Mouse (Mus musculus) liver, embryonic 14.5 days (tissue): ENCODE results near the gene Hoxb8. TPM values are rescaled to one million over a fixed set of nuclear protein-coding genes. Genes with fewer than 3 reads are reported as not detected.

Source experiments
- ATAC-seq: fragments of 200-750 bp; cut with Nextera tagmentation; 2 replicates; pipeline ENCODE4 v1.8.0; 2017; ENCODE audit warnings: moderate number of reproducible peaks, mild to moderate bottlenecking, moderate library complexity; ENCODE audit not compliant: insufficient read depth
- DNase-seq, 3 experiments: peaks; one replicate each; pipeline ENCODE4 v3.0.0-alpha.2; 2012 to 2013; ENCODE audit warnings: low read depth in 3 of 3, low spot score in 3 of 3
- H3K27ac ChIP-seq: fragments of 300-500 bp; sonication (generic); 2 replicates; pipeline ENCODE4 v1.5.1; 2014; ENCODE audit warnings: moderate library complexity, mild to moderate bottlenecking, control low read depth, inconsistent platforms
- H3K27me3 ChIP-seq: fragments of 300-500 bp; sonication (generic); 2 replicates; pipeline ENCODE4 v1.6.1; 2014; ENCODE audit warnings: mild to moderate bottlenecking, low read length, moderate library complexity; ENCODE audit not compliant: control insufficient read depth, insufficient read depth
- H3K36me3 ChIP-seq: fragments of 300-500 bp; sonication (generic); replicated peaks from 2 replicates; pipeline ENCODE4 v1.6.1; 2014; ENCODE audit warnings: low read depth; ENCODE audit not compliant: control insufficient read depth, insufficient read depth
- H3K4me1 ChIP-seq, 2 experiments: fragments of 200-500 bp in 1 of 2; fragments of 300-500 bp in 1 of 2; sonication (generic) in 1 of 2; replicated peaks; 2 replicates each; pipeline ENCODE4 v1.6.1; 2012 to 2014; ENCODE audit warnings: antibody characterized with exemption in 1 of 2, inconsistent platforms in 1 of 2, low read length in 1 of 2; ENCODE audit not compliant: control insufficient read depth in 2 of 2, insufficient read depth in 2 of 2
- H3K4me2 ChIP-seq: fragments of 300-500 bp; sonication (generic); 2 replicates; pipeline ENCODE4 v1.6.1; 2014; ENCODE audit warnings: low read depth, mild to moderate bottlenecking, control low read depth, moderate library complexity
- H3K4me3 ChIP-seq, 2 experiments: fragments of 200-500 bp in 1 of 2; fragments of 300-500 bp in 1 of 2; sonication (generic) in 1 of 2; 2 replicates each; pipeline ENCODE4 v1.5.1; 2012 to 2014; ENCODE audit warnings: low read depth in 2 of 2, low read length in 2 of 2, mild to moderate bottlenecking in 2 of 2, control low read depth in 1 of 2, inconsistent platforms in 1 of 2, moderate library complexity in 1 of 2; ENCODE audit not compliant: insufficient read depth in 1 of 2
- H3K9ac ChIP-seq: fragments of 300-500 bp; sonication (generic); replicated peaks from 2 replicates; pipeline ENCODE4 v1.6.1; 2014; ENCODE audit warnings: mild to moderate bottlenecking, control low read depth, moderate library complexity
- H3K9me3 ChIP-seq: fragments of 300-500 bp; sonication (generic); 2 replicates; pipeline ENCODE4 v1.6.1; 2016; ENCODE audit warnings: low read length, mixed read lengths; ENCODE audit not compliant: control insufficient read depth
- CTCF ChIP-seq: IDR thresholded peaks from 2 replicates; pipeline ENCODE4 v1.5.1; 2016; ENCODE audit warnings: antibody characterized with exemption, low read depth, control low read depth
- EP300 ChIP-seq: IDR thresholded peaks from 2 replicates; pipeline ENCODE4 v1.6.1; 2016; ENCODE audit warnings: antibody characterized with exemption, low read depth
- WGBS: fragments of 180-500 bp; shearing (Covaris S2); extraction: QIAGEN DNeasy Blood & Tissue Kit; methylation state at CpG from one replicate; pipeline ENCODE4 v1.1.7; 2014; ENCODE audit not compliant: insufficient replicate concordance; 5-methylcytosine and 5-hydroxymethylcytosine counted together
- polyA plus RNA-seq, 2 experiments: library from polyadenylated mRNA; depleted of rRNA in 1 of 2; stranded (reverse) in 1 of 2; unstranded in 1 of 2; fragments of >200 nt; fragmentation: Nextera tagmentation in 1 of 2; extraction: Ambion mirVana in 1 of 2; gene quantifications; 2 replicates each; pipeline versions ENCODE4 v1.2.1 to v1.2.3; 2012 to 2014

Hoxb8 gene
- polyA plus RNA-seq, 2 experiments, result 0.03 TPM; not detected in 1

DNA sequence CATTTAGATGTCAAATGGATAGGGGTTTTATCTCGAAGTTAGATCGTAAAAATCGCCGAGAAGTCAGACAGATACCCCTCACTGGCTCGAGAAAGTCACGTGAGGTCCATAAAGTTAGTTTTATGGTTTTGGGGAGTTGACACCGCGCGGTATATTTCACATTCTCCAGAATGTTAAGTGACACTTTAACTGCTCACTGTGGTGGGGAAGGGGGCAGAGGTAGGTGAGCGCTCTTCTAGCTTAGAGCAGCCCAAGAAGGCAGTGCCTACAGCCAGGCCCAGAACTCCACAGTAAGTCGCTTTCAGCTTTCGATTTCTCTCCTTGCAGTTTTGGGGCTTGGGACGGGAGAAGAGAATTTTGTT lies 25.2 kb downstream of the Hoxb8 start:
- no peak overlapping the region for H3K4me3 ChIP-seq
- ATAC-seq (no peak), DNase-seq (no peak)
- H3K9me3 ChIP-seq, result no peaks in the 10 kb centered on the region
- no peaks in the 10 kb centered on the region for H3K36me3 ChIP-seq
- H3K4me1 ChIP-seq, result no peaks in the 10 kb centered on the region
- WGBS, result 16% methylated on average over 13 of the region's 13 CpGs
- H3K4me2 ChIP-seq, result no peak overlapping the region
- no peak overlapping the region for H3K9ac ChIP-seq
- no peak overlapping the region for H3K27ac ChIP-seq
- H3K27me3 ChIP-seq, result peaks cover 95% of the 10 kb centered on the region
- TF ChIP-seq EP300, result no peak
- TF ChIP-seq CTCF, result no peak

DNA sequence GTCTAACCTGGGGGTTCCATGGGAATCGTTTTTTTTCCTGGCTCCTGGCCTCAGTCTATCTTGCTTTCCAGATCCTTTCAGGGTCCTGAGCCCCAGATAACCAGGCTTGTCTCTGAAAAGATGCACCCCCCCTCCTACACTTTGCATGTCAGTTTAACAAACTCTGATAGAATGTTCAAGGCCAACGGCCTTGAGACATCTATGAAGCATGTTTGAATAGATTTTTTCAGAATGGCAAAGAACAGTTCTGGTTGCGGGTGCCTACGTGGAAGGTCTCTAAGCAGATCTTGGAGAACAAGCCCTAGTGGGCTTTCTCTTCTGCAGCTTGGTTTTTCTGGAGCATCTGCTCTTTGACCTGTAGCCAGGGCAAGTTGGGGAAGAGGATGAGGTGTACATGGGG lies 27.1 kb downstream of the Hoxb8 start:
- Histone ChIP-seq H3K4me3 (no peak overlapping the region), H3K4me1 (no peaks in the 10 kb centered on the region)

GRCm38 (mm10) chr11:96309288-96309687 lies 27.6 kb downstream of the Hoxb8 start:
- TF ChIP-seq EP300 (no peak), CTCF (no peak)
- no peaks in the 10 kb centered on the region for H3K9me3 ChIP-seq
- no peak for ATAC-seq
- WGBS, result 18% methylated on average over 4 of the region's 4 CpGs
- DNase-seq, result no peak
- no peaks in the 10 kb centered on the region for H3K4me1 ChIP-seq
- H3K27me3 ChIP-seq, result peaks cover 95% of the 10 kb centered on the region
- H3K36me3 ChIP-seq, result no peaks in the 10 kb centered on the region
- no peak overlapping the region for H3K4me3 ChIP-seq
- H3K27ac ChIP-seq, result no peak overlapping the region
- H3K4me2 ChIP-seq, result no peak overlapping the region
- H3K9ac ChIP-seq, result no peak overlapping the region

More for the DNA sequence above, 27.1 kb downstream of the Hoxb8 start:
- H3K27me3 ChIP-seq, result peaks cover 95% of the 10 kb centered on the region
- ATAC-seq, result no peak
- no peak for DNase-seq
- H3K36me3 ChIP-seq, result no peaks in the 10 kb centered on the region
- no peak overlapping the region for H3K9ac ChIP-seq
- no peak overlapping the region for H3K27ac ChIP-seq
- no peaks in the 10 kb centered on the region for H3K9me3 ChIP-seq
- no peak for TF ChIP-seq CTCF
- no peak for TF ChIP-seq EP300
- 44% methylated on average over 4 of the region's 4 CpGs for WGBS
- no peak overlapping the region for H3K4me2 ChIP-seq

DNA sequence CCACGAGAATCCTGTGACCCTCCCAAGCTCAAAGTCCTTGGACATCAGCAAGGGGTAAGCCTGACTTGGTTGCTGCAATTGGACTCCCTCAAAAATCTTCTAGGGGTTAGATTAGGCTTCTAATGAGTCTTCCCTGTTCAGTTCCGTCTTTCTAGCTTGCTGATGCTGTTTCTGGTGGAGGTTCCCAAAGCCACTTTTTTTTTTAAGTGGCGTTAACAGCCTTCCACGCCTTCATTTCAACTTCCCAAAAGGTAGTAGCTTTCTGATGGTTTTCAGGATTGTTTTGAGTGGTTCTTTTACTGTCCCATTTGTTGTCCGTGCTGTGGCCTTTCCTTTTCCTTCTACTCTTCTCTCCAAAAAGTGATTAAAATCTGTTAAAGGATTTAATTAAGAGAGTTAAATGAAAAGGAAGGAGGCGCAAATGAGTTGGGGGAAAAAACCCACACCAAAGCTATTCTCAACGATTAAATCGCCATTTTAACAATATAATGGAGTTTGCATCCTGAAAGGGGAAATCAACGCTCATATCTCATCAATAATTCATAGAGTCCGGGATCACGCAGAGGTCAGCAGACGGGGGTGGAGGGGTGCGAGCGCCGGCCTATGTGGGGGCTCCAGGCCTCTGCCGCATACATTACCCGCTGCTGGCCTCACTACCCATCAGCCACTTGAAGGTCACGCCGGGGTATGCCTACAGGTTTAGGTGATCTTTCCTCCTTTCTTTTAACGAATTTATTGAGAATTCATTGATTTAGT lies 28.7 kb downstream of the Hoxb8 start:
- H3K4me3 ChIP-seq, result no peak overlapping the region
- ATAC-seq (no peak), DNase-seq (no peak)
- no peaks in the 10 kb centered on the region for H3K4me1 ChIP-seq
- no peaks in the 10 kb centered on the region for H3K9me3 ChIP-seq
- H3K27ac ChIP-seq, result no peak overlapping the region
- 24% methylated on average over 20 of the region's 20 CpGs for WGBS
- no peak overlapping the region for H3K9ac ChIP-seq
- H3K27me3 ChIP-seq, result peaks cover 95% of the 10 kb centered on the region
- TF ChIP-seq CTCF, result no peak
- TF ChIP-seq EP300, result no peak
- H3K4me2 ChIP-seq, result no peak overlapping the region; the same call in 1 of the 2 replicates
- H3K36me3 ChIP-seq, result no peaks in the 10 kb centered on the region

DNA sequence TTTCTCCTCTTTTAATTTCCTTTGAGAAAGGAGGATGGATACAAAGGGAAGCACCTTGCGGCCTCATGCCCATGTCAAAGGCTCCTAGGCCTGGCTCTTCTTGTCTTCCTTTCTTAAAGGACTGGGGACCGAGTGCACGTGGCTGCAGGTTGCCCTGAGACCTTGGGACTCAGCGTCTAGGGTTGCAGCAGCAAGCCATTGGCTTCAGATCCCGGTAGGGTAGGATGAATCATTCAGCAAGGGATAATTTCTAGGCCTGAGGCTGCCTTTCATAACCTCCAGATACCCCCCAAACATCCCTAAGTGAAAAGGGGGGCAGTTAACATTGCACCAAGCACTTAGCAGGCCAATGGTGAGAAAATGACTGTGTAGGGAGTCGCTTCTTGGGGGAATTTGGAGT lies 29.4 kb downstream of the Hoxb8 start:
- peak overlapping the region in 1 of 2 experiments; percentile 26; a peak in 2 of 4 replicates for H3K4me3 ChIP-seq
- 10% methylated on average over 6 of the region's 6 CpGs for WGBS
- no peak overlapping the region for H3K27ac ChIP-seq
- peak overlapping the region; percentile 37 for H3K4me2 ChIP-seq
- H3K9me3 ChIP-seq, result no peaks in the 10 kb centered on the region
- DNase-seq, result no peak
- H3K27me3 ChIP-seq, result peaks cover 95% of the 10 kb centered on the region
- no peaks in the 10 kb centered on the region for H3K36me3 ChIP-seq
- no peak for ATAC-seq
- no peak overlapping the region for H3K9ac ChIP-seq
- no peaks in the 10 kb centered on the region for H3K4me1 ChIP-seq
- no peak for TF ChIP-seq CTCF
- no peak for TF ChIP-seq EP300
